In the genomic region with DNA sequence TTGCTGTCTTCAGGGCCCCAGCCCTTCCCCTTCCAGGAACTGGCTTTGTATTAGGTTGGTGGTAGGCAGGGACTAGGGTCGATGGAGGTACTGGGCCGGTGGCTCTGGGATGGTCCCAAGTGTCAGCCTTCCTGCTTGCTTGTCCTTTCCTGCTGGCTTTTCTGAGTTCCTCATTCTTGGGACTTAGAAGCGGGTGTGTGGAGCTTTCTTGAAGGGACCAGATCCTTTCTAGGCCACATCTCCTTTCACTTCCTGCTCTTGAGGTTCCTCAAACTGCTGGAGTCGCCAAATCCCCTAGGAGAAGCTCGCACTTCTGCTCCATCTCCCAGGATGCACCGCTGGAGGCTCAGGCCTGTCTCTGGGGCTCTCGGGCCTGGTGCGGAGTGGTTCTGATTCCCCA, we compare ENCODE assay signal across 15 mouse cellular contexts. TPM values are rescaled to one million over a fixed set of nuclear protein-coding genes. Genes with fewer than 3 reads are reported as not detected.
DNase-seq lines count a peak whose midpoint lies in the region; ATAC-seq lines count a peak whose summit lies in the region.
"Had no signal": no experiment of that assay in that cellular context is flagged by ENCODE, and none has a peak within 500 bp of the region (broad histone marks: within the 10 kb centered on the region; RNA-seq: fewer than 3 reads in every experiment).

No protein-coding gene starts in this region.

- peak; percentile 98 for DNase-seq in heart, adult 11 months
- DNase-seq in midbrain, embryonic 10.5 days (ENCODE audit: low spot score) = no peak
- DNase-seq in heart, adult 9 months (ENCODE audit: low spot score in 2 of 2) = peak; percentile 40 to 75
- peak; percentile 51 for DNase-seq in skeletal muscle tissue, adult 2 months (ENCODE audit: low read depth, low spot score)
- no peak for DNase-seq in embryonic facial prominence, embryonic 10.5 days (ENCODE audit: low spot score)
- no peak for DNase-seq in thymus, postnatal 36 days
- DNase-seq: kidney, adult 9 months; left cerebral cortex, postnatal 4 days; midbrain, embryonic 14.5 days had no signal

- no peaks in the 10 kb centered on the region for H3K9me3 ChIP-seq in heart, embryonic 11.5 days (replicated peaks; ENCODE audit: control insufficient read depth, low read length)
- 0 out of 2 replicates have a peak, but pooled peaks cover 3% of the 10 kb centered on the region for H3K9me3 ChIP-seq in midbrain, embryonic 10.5 days (replicated peaks)
- H3K9me3 ChIP-seq in midbrain, embryonic 13.5 days = no peaks in the 10 kb centered on the region
- no peaks in the 10 kb centered on the region for H3K9me3 ChIP-seq in embryonic facial prominence, embryonic 10.5 days
- H3K9me3 ChIP-seq: hindbrain, embryonic 15.5 days had no signal

- no peak overlapping the region for H3K4me3 ChIP-seq in heart, embryonic 11.5 days (ENCODE audit: low read depth, low read length)
- no peak overlapping the region for H3K4me3 ChIP-seq in midbrain, embryonic 10.5 days
- no peak overlapping the region for H3K4me3 ChIP-seq in midbrain, embryonic 13.5 days (replicated peaks)
- H3K4me3 ChIP-seq in embryonic facial prominence, embryonic 10.5 days = no peak overlapping the region
- H3K4me3 ChIP-seq: hindbrain, embryonic 15.5 days; neural tube, embryonic 12.5 days had no signal

- H3K27me3 ChIP-seq in heart, embryonic 11.5 days (ENCODE audit: control insufficient read depth, insufficient read depth, low read length) = no peaks in the 10 kb centered on the region
- H3K27me3 ChIP-seq in midbrain, embryonic 10.5 days (ENCODE audit: low read depth, poor library complexity, severe bottlenecking) = no peaks in the 10 kb centered on the region
- H3K27me3 ChIP-seq in midbrain, embryonic 13.5 days = no peaks in the 10 kb centered on the region
- H3K27me3 ChIP-seq in embryonic facial prominence, embryonic 10.5 days (replicated peaks; ENCODE audit: low read depth, poor library complexity, severe bottlenecking) = no peaks in the 10 kb centered on the region
- H3K27me3 ChIP-seq: hindbrain, embryonic 15.5 days; neural tube, embryonic 12.5 days had no signal

- ATAC-seq in heart, embryonic 11.5 days (replicated peaks; ENCODE audit: insufficient number of reproducible peaks, low FRiP score, low TSS enrichment) = no peak
- no peak for ATAC-seq in midbrain, embryonic 13.5 days
- ATAC-seq: Patski had no signal

- no peaks in the 10 kb centered on the region for H3K36me3 ChIP-seq in heart, embryonic 11.5 days (ENCODE audit: control insufficient read depth, insufficient read depth, low read length)
- no peaks in the 10 kb centered on the region for H3K36me3 ChIP-seq in midbrain, embryonic 10.5 days
- H3K36me3 ChIP-seq in midbrain, embryonic 13.5 days = no peaks in the 10 kb centered on the region
- H3K36me3 ChIP-seq in embryonic facial prominence, embryonic 10.5 days (replicated peaks) = no peaks in the 10 kb centered on the region
- H3K36me3 ChIP-seq: hindbrain, embryonic 15.5 days; neural tube, embryonic 12.5 days had no signal

- no peak overlapping the region for H3K4me2 ChIP-seq in heart, embryonic 11.5 days
- H3K4me2 ChIP-seq in midbrain, embryonic 13.5 days (replicated peaks) = no peak overlapping the region
- H3K4me2 ChIP-seq: hindbrain, embryonic 15.5 days; neural tube, embryonic 12.5 days had no signal

- H3K9ac ChIP-seq in heart, embryonic 11.5 days (ENCODE audit: low read depth, low read length) = no peak overlapping the region
- H3K9ac ChIP-seq in midbrain, embryonic 13.5 days (replicated peaks) = no peak overlapping the region
- H3K9ac ChIP-seq: hindbrain, embryonic 15.5 days; neural tube, embryonic 12.5 days had no signal

- no peak overlapping the region for H3K27ac ChIP-seq in heart, embryonic 11.5 days (ENCODE audit: low read depth, low read length)
- 0 out of 2 replicates have a peak overlapping the region, but pooled peaks have one; percentile 13 for H3K27ac ChIP-seq in midbrain, embryonic 10.5 days (replicated peaks)
- H3K27ac ChIP-seq in midbrain, embryonic 13.5 days = no peak overlapping the region
- no peak overlapping the region for H3K27ac ChIP-seq in embryonic facial prominence, embryonic 10.5 days (replicated peaks)
- H3K27ac ChIP-seq: hindbrain, embryonic 15.5 days; neural tube, embryonic 12.5 days had no signal

- H3K4me1 ChIP-seq in heart, embryonic 11.5 days (ENCODE audit: control insufficient read depth, insufficient read depth, low read length) = no peaks in the 10 kb centered on the region
- no peaks in the 10 kb centered on the region for H3K4me1 ChIP-seq in midbrain, embryonic 10.5 days
- no peaks in the 10 kb centered on the region for H3K4me1 ChIP-seq in midbrain, embryonic 13.5 days (replicated peaks)
- H3K4me1 ChIP-seq in embryonic facial prominence, embryonic 10.5 days = no peaks in the 10 kb centered on the region
- H3K4me1 ChIP-seq: hindbrain, embryonic 15.5 days; neural tube, embryonic 12.5 days had no signal

- WGBS in heart, embryonic 11.5 days (ENCODE audit: insufficient replicate concordance) = 74% methylated on average over 8 of the region's 8 CpGs
- WGBS in midbrain, embryonic 10.5 days = 83% methylated on average over 8 of the region's 8 CpGs
- 84% methylated on average over 8 of the region's 8 CpGs for WGBS in midbrain, embryonic 13.5 days
- WGBS in embryonic facial prominence, embryonic 10.5 days = 84% methylated on average over 8 of the region's 8 CpGs

RNA-seq across cellular contexts. Expression of gene Asgr2, which starts 7.9 kb away (rescaled TPM):
- polyA plus RNA-seq in heart, embryonic 11.5 days (2014; fragmentation: Nextera tagmentation; extraction: Ambion mirVana) = 0.57 TPM in 1 of 2 replicates, not detected in the other
- polyA plus RNA-seq in midbrain, embryonic 10.5 days (2016; fragmentation: Nextera tagmentation; extraction: Ambion mirVana) = not detected in 2 replicates
- polyA plus RNA-seq in midbrain, embryonic 13.5 days (2015; fragmentation: Nextera tagmentation; extraction: Ambion mirVana) = not detected in 2 replicates
- polyA plus RNA-seq in embryonic facial prominence, embryonic 10.5 days (2016; fragmentation: Nextera tagmentation; extraction: Ambion mirVana) = not detected in 2 replicates
- polyA plus RNA-seq: heart, embryonic 14.5 days; hindbrain, embryonic 15.5 days; midbrain, embryonic 14.5 days; Patski had no signal

RNA-seq across cellular contexts. Expression of gene Asgr1, which starts 30.7 kb away (rescaled TPM):
- 0.13 TPM in 1 of 2 replicates, not detected in the other for polyA plus RNA-seq in heart, embryonic 11.5 days (2014; fragmentation: Nextera tagmentation; extraction: Ambion mirVana)
- polyA plus RNA-seq in midbrain, embryonic 10.5 days (2016; fragmentation: Nextera tagmentation; extraction: Ambion mirVana) = 0.58 and 0.73 TPM in 2 replicates
- polyA plus RNA-seq in midbrain, embryonic 13.5 days (2015; fragmentation: Nextera tagmentation; extraction: Ambion mirVana) = 0.97 and 1.1 TPM in 2 replicates
- polyA plus RNA-seq in embryonic facial prominence, embryonic 10.5 days (2016; fragmentation: Nextera tagmentation; extraction: Ambion mirVana) = 0.55 and 0.70 TPM in 2 replicates
- polyA plus RNA-seq: heart, embryonic 14.5 days; Patski had no signal

RNA-seq across cellular contexts. Expression of gene Mgl2, which starts 45.6 kb away (rescaled TPM):
- polyA plus RNA-seq in heart, embryonic 11.5 days (2014; fragmentation: Nextera tagmentation; extraction: Ambion mirVana) = 0.17 and 0.29 TPM in 2 replicates
- polyA plus RNA-seq in midbrain, embryonic 10.5 days (2016; fragmentation: Nextera tagmentation; extraction: Ambion mirVana) = 0.12 TPM in 1 of 2 replicates, not detected in the other
- polyA plus RNA-seq in midbrain, embryonic 13.5 days (2015; fragmentation: Nextera tagmentation; extraction: Ambion mirVana) = 0.39 and 0.66 TPM in 2 replicates
- polyA plus RNA-seq in embryonic facial prominence, embryonic 10.5 days (2016; fragmentation: Nextera tagmentation; extraction: Ambion mirVana) = 0.14 TPM in 1 of 2 replicates, not detected in the other
- polyA plus RNA-seq: Patski had no signal

Comparison
In these comparisons a context has a peak if more than half of its experiments do, and no peak if none do; other contexts are left out.
1. DNase-seq: peak in heart, adult 11 months (single experiment), heart, adult 9 months (2 of 2) and skeletal muscle tissue, adult 2 months (single experiment); none in midbrain, embryonic 10.5 days (single experiment), embryonic facial prominence, embryonic 10.5 days (single experiment) and thymus, postnatal 36 days (0 of 2).